ENCODE assay signal across 24 mouse cellular contexts in genomic region chr9:53006085-53006484, GRCm38 (mm10).
"Had no signal": no experiment of that assay in that cellular context is flagged by ENCODE, and none has a peak within 500 bp of the region (broad histone marks: within the 10 kb centered on the region; RNA-seq: fewer than 3 reads in every experiment).

No protein-coding gene starts in this region.

- H3K27me3 ChIP-seq: embryonic facial prominence, embryonic 12.5 days; embryonic facial prominence, embryonic 13.5 days; embryonic facial prominence, embryonic 15.5 days; forebrain, embryonic 12.5 days; forebrain, embryonic 13.5 days; forebrain, embryonic 15.5 days had no signal

- ATAC-seq: forebrain, embryonic 13.5 days; forebrain, embryonic 14.5 days; forebrain, embryonic 15.5 days; forebrain, embryonic 16.5 days; forebrain, postnatal 0 days had no signal

- DNase-seq: cerebellum, adult 9-10 months; cerebellum, adult 9-11 months; cerebellum, postnatal 10 days; cerebellum, postnatal 14 days; cerebellum, postnatal 25 days; cerebellum, postnatal 36 days; embryo, embryonic 11 days; forebrain, postnatal 0 days; gastrocnemius, adult 2 months; gastrocnemius, postnatal 10 days; gastrocnemius, postnatal 14 days; gastrocnemius, postnatal 25 days; gastrocnemius, postnatal 36 days; heart, adult 11 months; heart, adult 18-20 months; heart, adult 2 months had no signal
